Mouse (Mus musculus) thymus, adult 2 months (tissue): Measurements from ENCODE around the gene Piwil1. TPM values are rescaled to one million over a fixed set of nuclear protein-coding genes. Genes with fewer than 3 reads are reported as not detected.
"Not testable (repeated sequence)": the region's sequence is repeated elsewhere in the genome, so short reads cannot be mapped to it uniquely, and the experiment has no call there.

Source experiments
- DNase-seq: peaks from one replicate; pipeline ENCODE4 v3.0.0; 2021
- H3K27ac ChIP-seq: fragments of 200-500 bp; 2 replicates; pipeline ENCODE4 v1.5.1; 2012; ENCODE audit warnings: low read length, control low read depth; ENCODE audit not compliant: control insufficient read depth, insufficient read depth
- H3K27me3 ChIP-seq: fragments of 200-500 bp; 2 replicates; pipeline ENCODE4 v1.6.1; 2012; ENCODE audit warnings: mild to moderate bottlenecking, low read length, moderate library complexity, mixed read lengths; ENCODE audit not compliant: control insufficient read depth, insufficient read depth
- H3K36me3 ChIP-seq: fragments of 200-500 bp; 2 replicates; pipeline ENCODE4 v1.6.1; 2012; ENCODE audit warnings: mild to moderate bottlenecking, low read length, moderate library complexity; ENCODE audit not compliant: control insufficient read depth, insufficient read depth
- H3K4me1 ChIP-seq: fragments of 200-500 bp; replicated peaks from 2 replicates; pipeline ENCODE4 v1.6.1; 2012; ENCODE audit warnings: low read length; ENCODE audit not compliant: control insufficient read depth, insufficient read depth
- H3K4me3 ChIP-seq: fragments of 200-500 bp; 2 replicates; pipeline ENCODE4 v1.5.1; 2012; ENCODE audit warnings: mild to moderate bottlenecking, low read length, control low read depth, moderate library complexity; ENCODE audit not compliant: control insufficient read depth, insufficient read depth
- CTCF ChIP-seq: fragments of 200-500 bp; IDR thresholded peaks from 2 replicates; pipeline ENCODE4 v1.5.1; 2012; ENCODE audit warnings: mild to moderate bottlenecking, control low read depth, low read length, moderate library complexity, borderline replicate concordance; ENCODE audit not compliant: control insufficient read depth, poor library complexity, insufficient read depth; ENCODE audit errors: extremely low read depth
- POLR2A ChIP-seq: fragments of 200-500 bp; IDR thresholded peaks from 2 replicates; pipeline ENCODE4 v1.6.1; 2012; ENCODE audit warnings: mild to moderate bottlenecking, low read length, control low read depth, moderate library complexity; ENCODE audit not compliant: control insufficient read depth, poor library complexity, insufficient read depth; ENCODE audit errors: extremely low read depth
- WGBS: fragments of 180-500 bp; shearing (Covaris S2); methylation state at CpG from one replicate; pipeline ENCODE4 v1.1.7; 2018; 5-methylcytosine and 5-hydroxymethylcytosine counted together
- polyA plus RNA-seq: library from polyadenylated mRNA; depleted of rRNA; stranded (reverse); fragments of >200 nt; gene quantifications from 2 replicates; pipeline ENCODE4 v1.2.3, GENCODE M21; 2012

The Piwil1 gene
- polyA plus RNA-seq, 1 experiment = 0.08 TPM

DNA sequence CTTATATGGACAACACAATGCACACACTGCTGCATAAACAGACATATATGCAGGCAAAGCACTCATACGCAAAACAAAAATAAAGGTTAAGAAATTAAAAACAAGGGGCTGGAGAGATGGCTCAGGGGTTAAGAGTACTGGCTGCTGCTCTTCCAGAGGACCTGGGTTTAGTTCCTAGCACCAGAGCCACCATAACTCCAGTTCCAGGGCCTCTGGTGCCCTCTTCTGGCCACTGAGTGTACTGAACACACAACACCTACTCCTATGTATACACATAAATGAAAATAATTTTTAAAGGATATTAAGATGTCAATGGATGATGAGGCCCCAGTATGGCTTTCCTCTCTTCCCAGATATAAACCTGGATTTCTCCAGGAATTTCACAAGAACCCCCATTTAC is 4.1 kb downstream of the Piwil1 start:
- 94% methylated on average over 1 of the region's 1 CpGs for WGBS
- TF ChIP-seq CTCF (no peak), POLR2A (no peak)
- H3K4me3 ChIP-seq = no peak overlapping the region
- H3K4me1 ChIP-seq = no peaks in the 10 kb centered on the region
- no peak for DNase-seq
- H3K27ac ChIP-seq = no peak overlapping the region
- H3K27me3 ChIP-seq = no peaks in the 10 kb centered on the region
- no peaks in the 10 kb centered on the region for H3K36me3 ChIP-seq

DNA sequence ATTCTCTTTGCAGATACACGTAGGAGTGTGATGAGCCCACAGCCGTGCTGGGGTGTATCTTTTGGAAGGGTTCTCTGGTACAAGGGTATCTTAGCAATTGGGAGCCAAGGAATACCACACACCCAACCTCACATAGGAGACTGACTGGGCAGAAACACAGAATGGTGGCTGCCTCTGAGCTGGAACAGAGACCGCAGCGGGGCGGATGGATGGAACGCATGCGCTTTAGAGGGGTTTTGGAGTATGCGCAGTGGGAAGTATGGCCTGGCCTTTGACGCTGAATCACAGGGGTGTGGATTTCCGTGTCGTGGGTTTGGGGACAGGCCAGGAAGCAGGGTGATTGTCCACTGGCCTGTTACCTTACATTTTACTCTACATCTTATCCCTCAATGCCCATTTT is 4.9 kb downstream of the Piwil1 start:
- 94% methylated on average over 11 of the region's 11 CpGs for WGBS
- no peaks in the 10 kb centered on the region for H3K27me3 ChIP-seq
- no peak for DNase-seq
- no peak for TF ChIP-seq CTCF
- TF ChIP-seq POLR2A = no peak
- no peak overlapping the region for H3K27ac ChIP-seq
- H3K4me3 ChIP-seq = no peak overlapping the region
- no peaks in the 10 kb centered on the region for H3K4me1 ChIP-seq
- H3K36me3 ChIP-seq = no peaks in the 10 kb centered on the region

- no peaks in the 10 kb centered on the region for H3K4me1 ChIP-seq
- no peak for TF ChIP-seq POLR2A
- no peak for TF ChIP-seq CTCF
- WGBS = 91% methylated on average over 5 of the region's 5 CpGs
- DNase-seq = no peak
- H3K27ac ChIP-seq = no peak overlapping the region
- H3K4me3 ChIP-seq = no peak overlapping the region
- no peaks in the 10 kb centered on the region for H3K27me3 ChIP-seq
- no peaks in the 10 kb centered on the region for H3K36me3 ChIP-seq
Measured at GRCm38 (mm10) chr5:128708929-128709328, 6.6 kb downstream of the Piwil1 start.

DNA sequence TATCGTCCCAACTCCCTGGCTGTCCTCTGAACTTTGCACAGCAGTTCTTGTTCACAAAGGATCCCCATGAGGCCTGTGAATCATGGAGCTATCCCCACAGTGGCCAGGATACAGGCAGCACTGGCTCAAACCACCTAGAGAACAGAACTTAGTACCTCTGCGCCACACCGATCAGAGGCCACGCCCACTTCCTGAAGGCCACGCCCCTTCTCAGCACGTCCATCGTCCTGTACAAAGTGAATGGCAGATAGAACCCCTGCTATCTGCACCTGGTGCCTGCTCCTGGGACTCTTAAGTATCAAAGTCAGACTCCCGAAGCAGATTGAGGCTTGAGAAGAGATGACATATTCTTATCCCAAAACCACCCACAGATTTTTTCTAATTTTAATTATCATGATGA is 8.3 kb downstream of the Piwil1 start:
- 35% methylated on average over 8 of the region's 8 CpGs for WGBS
- Histone ChIP-seq H3K4me1 (no peaks in the 10 kb centered on the region), H3K4me3 (no peak overlapping the region), H3K27ac (no peak overlapping the region), H3K36me3 (no peaks in the 10 kb centered on the region), H3K27me3 (no peaks in the 10 kb centered on the region)
- TF ChIP-seq CTCF (no peak), POLR2A (no peak)
- no peak for DNase-seq

- H3K27ac ChIP-seq = no peak overlapping the region
- no peak overlapping the region for H3K4me3 ChIP-seq
- 84% methylated on average over 6 of the region's 6 CpGs for WGBS
- H3K36me3 ChIP-seq = no peaks in the 10 kb centered on the region
- TF ChIP-seq POLR2A (no peak), CTCF (no peak)
- no peaks in the 10 kb centered on the region for H3K4me1 ChIP-seq
- DNase-seq = no peak
- H3K27me3 ChIP-seq = no peaks in the 10 kb centered on the region
Measured at GRCm38 (mm10) chr5:128711847-128712246, 9.5 kb downstream of the Piwil1 start.

- DNase-seq = no peak
- TF ChIP-seq CTCF (no peak), POLR2A (no peak)
- Histone ChIP-seq H3K27me3 (no peaks in the 10 kb centered on the region), H3K4me3 (no peak overlapping the region), H3K36me3 (no peaks in the 10 kb centered on the region), H3K27ac (no peak overlapping the region), H3K4me1 (no peaks in the 10 kb centered on the region)
- 88% methylated on average over 16 of the region's 16 CpGs for WGBS
Measured at GRCm38 (mm10) chr5:128715171-128715570, 12.8 kb downstream of the Piwil1 start.

- WGBS = 95% methylated on average over 11 of the region's 11 CpGs
- not testable (repeated sequence) for H3K4me3 ChIP-seq, H3K4me1 ChIP-seq, DNase-seq, H3K27me3 ChIP-seq, H3K27ac ChIP-seq, H3K36me3 ChIP-seq
Measured at GRCm38 (mm10) chr5:128720461-128720860, 18.1 kb downstream of the Piwil1 start.
